Mouse (Mus musculus) forebrain, embryonic 12.5 days (tissue): Measurements from ENCODE around the gene Mapk10. TPM values are rescaled to one million over a fixed set of nuclear protein-coding genes. Genes with fewer than 3 reads are reported as not detected.
A peak's percentile ranks its signal among the peaks of the same experiment; 100 is the strongest.

Experiments used
- ATAC-seq: fragments of 200-750 bp; cut with Nextera tagmentation; 2 replicates; pipeline ENCODE4 v1.8.0; 2017; ENCODE audit warnings: moderate TSS enrichment; ENCODE audit not compliant: low FRiP score
- H3K27ac ChIP-seq: fragments of 300-500 bp; sonication (generic); 2 replicates; pipeline ENCODE4 v1.5.1; 2016; ENCODE audit warnings: mild to moderate bottlenecking
- H3K27me3 ChIP-seq: fragments of 300-500 bp; sonication (generic); 2 replicates; pipeline ENCODE4 v1.6.1; 2016; ENCODE audit warnings: mild to moderate bottlenecking
- H3K36me3 ChIP-seq: fragments of 300-500 bp; sonication (generic); replicated peaks from 2 replicates; pipeline ENCODE4 v1.6.1; 2016; ENCODE audit warnings: mild to moderate bottlenecking
- H3K4me1 ChIP-seq: fragments of 300-500 bp; sonication (generic); 2 replicates; pipeline ENCODE4 v1.6.1; 2016
- H3K4me2 ChIP-seq: fragments of 300-500 bp; sonication (generic); 2 replicates; pipeline ENCODE4 v1.6.1; 2016; ENCODE audit warnings: mild to moderate bottlenecking, moderate library complexity
- H3K4me3 ChIP-seq: fragments of 300-500 bp; sonication (generic); replicated peaks from 2 replicates; pipeline ENCODE4 v1.5.1; 2016; ENCODE audit warnings: mild to moderate bottlenecking
- H3K9ac ChIP-seq: fragments of 300-500 bp; sonication (generic); 2 replicates; pipeline ENCODE4 v1.6.1; 2016; ENCODE audit warnings: mild to moderate bottlenecking
- H3K9me3 ChIP-seq: fragments of 300-500 bp; sonication (generic); 2 replicates; pipeline ENCODE4 v1.6.1; 2016
- WGBS: fragments of 180-500 bp; shearing (Covaris S2); methylation state at CpG from one replicate; pipeline ENCODE4 v1.1.7; 2016; 5-methylcytosine and 5-hydroxymethylcytosine counted together
- polyA plus RNA-seq: library from polyadenylated mRNA; unstranded; fragments of >200 nt; fragmentation: Nextera tagmentation; extraction: Ambion mirVana; gene quantifications from 2 replicates; pipeline ENCODE4 v1.2.1, GENCODE M21; 2016

Mapk10 gene
- polyA plus RNA-seq, 1 experiment from 2014 or later, result 41.7 TPM

DNA sequence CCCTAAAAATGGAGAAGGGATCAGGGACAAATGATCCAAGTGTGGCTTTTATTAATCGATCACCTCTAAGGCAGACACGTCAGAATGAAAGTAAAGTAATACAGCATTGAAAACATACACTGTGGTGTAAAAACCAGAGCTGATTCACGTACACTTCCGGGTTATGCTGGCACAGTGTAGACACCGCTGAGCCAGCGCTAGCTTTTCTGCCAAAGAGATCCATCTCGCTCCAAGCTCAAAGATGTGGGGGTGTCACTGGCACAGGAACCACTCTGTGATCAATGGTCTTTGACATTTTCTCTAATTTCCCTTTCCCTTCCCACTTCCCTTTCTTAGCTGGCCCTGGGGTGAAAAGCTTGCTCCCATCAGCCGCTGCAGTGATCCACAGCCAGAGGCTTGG, 189.7 kb downstream of the Mapk10 start:
- Histone ChIP-seq H3K4me1 (peaks cover 20% of the 10 kb centered on the region), H3K27ac (peak overlapping the region; percentile 36), H3K4me2 (no peak overlapping the region), H3K9ac (no peak overlapping the region), H3K9me3 (no peaks in the 10 kb centered on the region), H3K27me3 (no peaks in the 10 kb centered on the region), H3K4me3 (no peak overlapping the region), H3K36me3 (no peaks in the 10 kb centered on the region)
- ATAC-seq, result peak; percentile 44; the same call in 1 of the 2 replicates
- WGBS, result 77% methylated on average over 8 of the region's 8 CpGs

DNA sequence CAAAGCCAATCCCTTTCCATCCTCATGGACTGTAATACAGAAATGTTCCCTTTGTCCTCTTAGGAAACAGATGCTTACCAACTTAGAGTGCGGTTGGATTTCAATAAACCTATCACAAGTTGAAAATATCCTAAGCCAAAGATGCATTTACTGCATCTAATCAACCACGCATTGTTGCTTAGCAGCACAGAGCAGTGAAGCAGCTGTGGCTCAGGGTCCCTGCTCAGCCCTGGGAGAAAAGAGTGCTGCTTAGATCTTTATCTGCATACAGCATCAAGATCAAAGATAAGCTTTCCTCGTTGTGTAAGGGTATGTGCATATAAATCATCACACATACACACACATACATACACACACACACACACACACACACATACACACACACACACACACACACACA, 190.2 kb downstream of the Mapk10 start:
- Histone ChIP-seq H3K27me3 (no peaks in the 10 kb centered on the region), H3K9me3 (no peaks in the 10 kb centered on the region), H3K9ac (no peak overlapping the region), H3K36me3 (no peaks in the 10 kb centered on the region), H3K4me2 (no peak overlapping the region), H3K4me1 (peaks cover 20% of the 10 kb centered on the region), H3K4me3 (no peak overlapping the region), H3K27ac (peak overlapping the region; percentile 36)
- 36% methylated on average over 3 of the region's 3 CpGs for WGBS
- peak; percentile 78; the same call in 1 of the 2 replicates for ATAC-seq

GRCm38 (mm10) chr5:103020127-103020526, 191.0 kb downstream of the Mapk10 start:
- Histone ChIP-seq H3K27ac (no peak overlapping the region), H3K4me1 (peaks cover 20% of the 10 kb centered on the region), H3K4me3 (no peak overlapping the region), H3K9me3 (no peaks in the 10 kb centered on the region), H3K9ac (no peak overlapping the region), H3K4me2 (no peak overlapping the region), H3K27me3 (no peaks in the 10 kb centered on the region), H3K36me3 (no peaks in the 10 kb centered on the region)
- no peak for ATAC-seq
- WGBS, result 80% methylated on average over 5 of the region's 5 CpGs

GRCm38 (mm10) chr5:103017637-103018036, 193.5 kb downstream of the Mapk10 start:
- Histone ChIP-seq H3K9ac (no peak overlapping the region), H3K27me3 (no peaks in the 10 kb centered on the region), H3K9me3 (no peaks in the 10 kb centered on the region), H3K27ac (no peak overlapping the region), H3K4me1 (peaks cover 18% of the 10 kb centered on the region), H3K4me3 (no peak overlapping the region), H3K4me2 (no peak overlapping the region), H3K36me3 (no peaks in the 10 kb centered on the region)
- no peak for ATAC-seq
- WGBS, result 88% methylated on average over 7 of the region's 7 CpGs

GRCm38 (mm10) chr5:103014309-103014708, 196.8 kb downstream of the Mapk10 start:
- Histone ChIP-seq H3K27ac (no peak overlapping the region), H3K4me1 (peaks cover 3% of the 10 kb centered on the region; the same call in 1 of the 2 replicates), H3K9me3 (no peaks in the 10 kb centered on the region), H3K4me2 (no peak overlapping the region), H3K36me3 (no peaks in the 10 kb centered on the region), H3K27me3 (no peaks in the 10 kb centered on the region), H3K4me3 (no peak overlapping the region), H3K9ac (no peak overlapping the region)
- WGBS, result 93% methylated on average over 4 of the region's 4 CpGs
- ATAC-seq, result no peak

DNA sequence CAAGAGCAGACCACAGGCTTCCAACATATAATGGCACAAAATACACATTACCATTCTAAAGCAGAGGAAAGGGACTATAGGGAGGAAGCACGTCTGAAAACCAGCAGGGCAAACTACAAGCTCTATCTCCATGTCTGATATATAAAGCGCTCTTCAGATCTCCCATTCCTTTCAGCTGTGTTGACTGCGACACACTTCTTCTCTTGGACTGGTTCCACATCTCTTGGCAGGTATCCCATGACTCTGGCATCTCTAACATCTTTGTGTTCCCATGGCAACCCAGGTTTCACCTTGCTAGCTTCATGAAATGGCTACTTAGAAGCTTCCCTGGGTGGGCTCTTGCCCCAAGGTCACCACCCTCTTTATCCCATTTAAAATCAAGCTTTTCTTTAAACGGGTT, 202.2 kb downstream of the Mapk10 start:
- 86% methylated on average over 4 of the region's 4 CpGs for WGBS
- Histone ChIP-seq H3K27me3 (no peaks in the 10 kb centered on the region), H3K4me1 (no peaks in the 10 kb centered on the region), H3K9ac (no peak overlapping the region), H3K9me3 (no peaks in the 10 kb centered on the region), H3K4me2 (no peak overlapping the region), H3K36me3 (no peaks in the 10 kb centered on the region), H3K27ac (no peak overlapping the region), H3K4me3 (no peak overlapping the region)
- ATAC-seq, result no peak

DNA sequence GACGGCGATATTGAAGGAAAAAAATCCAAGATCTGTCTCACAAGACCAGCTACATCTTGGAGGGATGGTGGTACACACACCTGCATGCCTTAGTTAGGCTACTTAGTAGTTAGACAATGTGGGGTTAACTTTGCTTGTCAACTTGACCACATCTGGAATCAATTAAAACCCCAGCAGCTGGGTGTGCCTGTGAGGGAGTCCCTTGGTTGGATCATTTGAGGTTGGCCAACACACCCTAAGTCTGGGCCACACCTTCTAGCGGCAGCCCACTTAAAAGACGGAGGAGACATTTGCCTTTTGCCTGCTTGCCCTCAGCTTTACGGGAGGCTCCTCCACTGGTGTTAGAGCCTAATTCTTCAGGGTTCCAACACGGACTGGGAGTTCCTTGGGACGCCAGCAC, 209.0 kb downstream of the Mapk10 start:
- H3K4me1 ChIP-seq, result peaks cover 5% of the 10 kb centered on the region; the same call in 1 of the 2 replicates
- H3K4me3 ChIP-seq, result no peak overlapping the region
- no peak overlapping the region for H3K9ac ChIP-seq
- H3K27me3 ChIP-seq, result no peaks in the 10 kb centered on the region
- H3K9me3 ChIP-seq, result no peaks in the 10 kb centered on the region
- 72% methylated on average over 7 of the region's 7 CpGs for WGBS
- H3K27ac ChIP-seq, result no peak overlapping the region
- no peak overlapping the region for H3K4me2 ChIP-seq
- no peak for ATAC-seq
- no peaks in the 10 kb centered on the region for H3K36me3 ChIP-seq

DNA sequence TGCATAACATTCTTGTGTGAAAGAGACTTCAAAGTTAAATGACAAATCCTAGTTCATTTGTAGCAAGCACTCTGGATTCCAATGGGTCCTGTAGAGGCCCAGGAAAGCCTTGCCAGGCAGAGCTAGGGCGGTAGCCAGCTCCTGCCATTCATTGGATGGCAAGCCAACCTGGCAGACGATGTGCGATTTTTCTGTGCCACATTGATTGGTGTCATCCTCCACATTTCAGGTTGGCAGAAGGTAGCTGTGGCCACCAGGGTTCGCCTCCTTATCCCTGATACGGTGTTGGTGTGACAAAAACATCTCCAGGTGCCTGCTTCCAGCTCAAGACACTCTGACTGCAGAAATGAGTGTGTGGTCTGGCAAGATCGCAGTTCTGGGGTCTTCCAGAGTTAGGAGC, 210.6 kb downstream of the Mapk10 start:
- no peak overlapping the region for H3K27ac ChIP-seq
- peaks cover 5% of the 10 kb centered on the region; the same call in 1 of the 2 replicates for H3K4me1 ChIP-seq
- H3K9ac ChIP-seq, result no peak overlapping the region
- H3K36me3 ChIP-seq, result no peaks in the 10 kb centered on the region
- H3K4me3 ChIP-seq, result no peak overlapping the region
- H3K9me3 ChIP-seq, result no peaks in the 10 kb centered on the region
- 95% methylated on average over 6 of the region's 6 CpGs for WGBS
- no peak for ATAC-seq
- no peak overlapping the region for H3K4me2 ChIP-seq
- no peaks in the 10 kb centered on the region for H3K27me3 ChIP-seq

GRCm38 (mm10) chr5:102998524-102998923, 212.6 kb downstream of the Mapk10 start:
- Histone ChIP-seq H3K9me3 (no peaks in the 10 kb centered on the region), H3K4me2 (no peak overlapping the region), H3K36me3 (no peaks in the 10 kb centered on the region), H3K9ac (no peak overlapping the region), H3K4me1 (peaks cover 5% of the 10 kb centered on the region; the same call in 1 of the 2 replicates), H3K27ac (no peak overlapping the region), H3K27me3 (no peaks in the 10 kb centered on the region), H3K4me3 (no peak overlapping the region)
- 84% methylated on average over 7 of the region's 7 CpGs for WGBS
- no peak for ATAC-seq

GRCm38 (mm10) chr5:102997907-102998306, 213.2 kb downstream of the Mapk10 start:
- Histone ChIP-seq H3K9ac (no peak overlapping the region), H3K36me3 (no peaks in the 10 kb centered on the region), H3K27me3 (no peaks in the 10 kb centered on the region), H3K27ac (no peak overlapping the region), H3K4me1 (peaks cover 5% of the 10 kb centered on the region; the same call in 1 of the 2 replicates), H3K4me3 (no peak overlapping the region), H3K4me2 (no peak overlapping the region), H3K9me3 (no peaks in the 10 kb centered on the region)
- 87% methylated on average over 11 of the region's 11 CpGs for WGBS
- ATAC-seq, result no peak

GRCm38 (mm10) chr5:102996331-102996730, 214.8 kb downstream of the Mapk10 start:
- 96% methylated on average over 7 of the region's 7 CpGs for WGBS
- ATAC-seq, result no peak
- H3K4me1 ChIP-seq, result no peaks in the 10 kb centered on the region; the same call in 1 of the 2 replicates

DNA sequence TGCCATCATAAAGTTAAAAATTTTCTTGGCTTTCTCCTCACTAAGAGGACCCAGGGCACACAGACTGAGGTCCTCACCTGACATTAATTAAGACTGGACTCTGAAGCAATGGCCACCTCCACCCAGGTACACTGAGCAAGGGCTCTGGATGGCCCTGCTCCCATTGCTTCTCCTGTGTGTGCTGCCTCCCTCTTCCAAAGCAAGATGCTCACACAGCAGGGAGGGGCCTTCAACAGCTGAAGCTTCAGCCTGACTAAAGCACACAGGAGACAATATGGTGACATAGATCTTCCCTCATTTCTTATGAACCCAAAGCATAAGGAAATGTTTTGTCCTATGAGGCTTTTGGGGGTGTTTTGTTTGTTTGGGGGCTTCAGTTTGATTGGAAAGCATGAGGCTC, 215.2 kb downstream of the Mapk10 start:
- no peaks in the 10 kb centered on the region for H3K36me3 ChIP-seq
- H3K27me3 ChIP-seq, result no peaks in the 10 kb centered on the region
- no peak overlapping the region for H3K4me3 ChIP-seq
- H3K4me2 ChIP-seq, result no peak overlapping the region
- no peak for ATAC-seq
- H3K9me3 ChIP-seq, result no peaks in the 10 kb centered on the region
- no peaks in the 10 kb centered on the region; the same call in 1 of the 2 replicates for H3K4me1 ChIP-seq
- H3K9ac ChIP-seq, result no peak overlapping the region
- no peak overlapping the region for H3K27ac ChIP-seq

More at GRCm38 (mm10) chr5:102996331-102996730, 214.8 kb downstream of the Mapk10 start:
- no peak overlapping the region for H3K27ac ChIP-seq
- H3K9me3 ChIP-seq, result no peaks in the 10 kb centered on the region
- H3K4me3 ChIP-seq, result no peak overlapping the region
- H3K36me3 ChIP-seq, result no peaks in the 10 kb centered on the region
- H3K9ac ChIP-seq, result no peak overlapping the region
- H3K4me2 ChIP-seq, result no peak overlapping the region
- H3K27me3 ChIP-seq, result no peaks in the 10 kb centered on the region

DNA sequence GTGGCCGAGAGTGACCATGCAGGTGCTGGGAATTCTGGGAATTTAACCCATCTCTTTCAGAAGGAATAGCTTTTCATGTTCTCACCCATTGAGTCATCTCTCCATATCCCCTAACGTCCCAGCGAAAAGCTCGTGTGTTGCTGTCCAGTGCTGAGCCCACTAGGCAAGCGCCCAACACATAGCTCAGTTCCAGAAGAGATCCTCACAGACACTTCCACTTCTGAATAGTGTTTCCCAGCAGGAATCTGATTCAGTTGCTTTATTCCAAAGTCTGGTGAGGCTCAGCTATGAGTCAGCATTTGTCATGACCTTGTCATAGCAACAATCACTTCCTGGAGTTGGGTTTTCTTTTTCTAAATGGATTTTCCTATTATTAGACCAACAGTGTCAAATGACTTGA, 217.2 kb downstream of the Mapk10 start:
- Histone ChIP-seq H3K9me3 (no peaks in the 10 kb centered on the region), H3K27ac (no peak overlapping the region), H3K27me3 (no peaks in the 10 kb centered on the region), H3K4me1 (no peaks in the 10 kb centered on the region; the same call in 1 of the 2 replicates), H3K36me3 (0 out of 2 replicates have a peak, but pooled peaks cover 5% of the 10 kb centered on the region), H3K4me3 (no peak overlapping the region), H3K9ac (no peak overlapping the region), H3K4me2 (no peak overlapping the region)
- 85% methylated on average over 5 of the region's 5 CpGs for WGBS
- ATAC-seq, result no peak
